Mouse (Mus musculus) cerebellum, adult 2 months (tissue): ENCODE measurements around the gene Galnt9.

Source experiments
- CTCF ChIP-seq: fragments of 200-500 bp; IDR thresholded peaks from 2 replicates; pipeline ENCODE4 v1.5.1; 2011; ENCODE audit warnings: low read depth, mild to moderate bottlenecking, control low read depth, low read length, moderate library complexity, borderline replicate concordance; ENCODE audit not compliant: insufficient read depth
- POLR2A ChIP-seq: fragments of 200-500 bp; IDR thresholded peaks from 2 replicates; pipeline ENCODE4 v1.6.1; 2011; ENCODE audit warnings: low read length, control low read depth, borderline replicate concordance; ENCODE audit not compliant: insufficient read depth

- no peak for TF ChIP-seq CTCF
- no peak for TF ChIP-seq POLR2A
Measured at GRCm38 (mm10) chr5:110541456-110541855, 2.7 kb upstream of the Galnt9 start.
